Mouse (Mus musculus): Measurements from ENCODE around the gene Gorasp1. TPM values are rescaled to one million over a fixed set of nuclear protein-coding genes. Genes with fewer than 3 reads are reported as not detected.

Gene Gorasp1
- polyA plus RNA-seq, 1 experiment from 2014 or later = 27.7 TPM

GRCm38 (mm10) chr9:119970221-119970620 is 32.9 kb upstream of the Gorasp1 start:
- H3K4me1 ChIP-seq = peaks cover 19% of the 10 kb centered on the region
- no peak overlapping the region for H3K4me3 ChIP-seq (replicated peaks)
- 0 out of 2 replicates have a peak overlapping the region, but pooled peaks have one; percentile 10 for H3K27ac ChIP-seq
- WGBS = 37% methylated on average over 6 of the region's 6 CpGs
- no peaks in the 10 kb centered on the region for H3K27me3 ChIP-seq
- ATAC-seq (replicated peaks; ENCODE audit: low FRiP score) = no peak
- H3K9ac ChIP-seq = no peak overlapping the region
- no peak overlapping the region for H3K4me2 ChIP-seq
- H3K9me3 ChIP-seq (replicated peaks) = no peaks in the 10 kb centered on the region
- peaks cover 40% of the 10 kb centered on the region for H3K36me3 ChIP-seq

GRCm38 (mm10) chr9:119969811-119970210 is 32.4 kb upstream of the Gorasp1 start:
- H3K36me3 ChIP-seq = peaks cover 36% of the 10 kb centered on the region
- no peak overlapping the region for H3K4me3 ChIP-seq (replicated peaks)
- no peaks in the 10 kb centered on the region for H3K9me3 ChIP-seq (replicated peaks)
- no peak overlapping the region for H3K9ac ChIP-seq
- no peaks in the 10 kb centered on the region for H3K27me3 ChIP-seq
- peaks cover 19% of the 10 kb centered on the region for H3K4me1 ChIP-seq
- no peak overlapping the region for H3K27ac ChIP-seq
- H3K4me2 ChIP-seq = no peak overlapping the region
- ATAC-seq (replicated peaks; ENCODE audit: low FRiP score) = no peak
- WGBS = 75% methylated on average over 7 of the region's 7 CpGs

GRCm38 (mm10) chr9:119966221-119966910 is 29.0 kb upstream of the Gorasp1 start:
- no peaks in the 10 kb centered on the region for H3K27me3 ChIP-seq
- WGBS = 90% methylated on average over 26 of the region's 26 CpGs
- H3K9ac ChIP-seq = no peak overlapping the region
- no peak overlapping the region for H3K4me2 ChIP-seq
- ATAC-seq (replicated peaks; ENCODE audit: low FRiP score) = no peak
- H3K4me1 ChIP-seq = peaks cover 29% of the 10 kb centered on the region
- H3K9me3 ChIP-seq (replicated peaks) = no peaks in the 10 kb centered on the region
- H3K4me3 ChIP-seq (replicated peaks) = no peak overlapping the region
- no peak overlapping the region for H3K27ac ChIP-seq
- peaks cover 3% of the 10 kb centered on the region; the same call in 1 of the 2 replicates for H3K36me3 ChIP-seq

- WGBS = 63% methylated on average over 3 of the region's 3 CpGs
- Histone ChIP-seq H3K27me3 (no peaks in the 10 kb centered on the region), H3K36me3 (no peaks in the 10 kb centered on the region), H3K27ac (no peak overlapping the region), H3K4me2 (no peak overlapping the region), H3K4me3 (replicated peaks) (no peak overlapping the region), H3K9ac (no peak overlapping the region), H3K4me1 (peaks cover 17% of the 10 kb centered on the region), H3K9me3 (replicated peaks) (no peaks in the 10 kb centered on the region)
- no peak for ATAC-seq (replicated peaks; ENCODE audit: low FRiP score)
Observed at GRCm38 (mm10) chr9:119965186-119965585, 27.8 kb upstream of the Gorasp1 start.

- WGBS = 78% methylated on average over 3 of the region's 3 CpGs
- H3K27ac ChIP-seq = 0 out of 2 replicates have a peak overlapping the region, but pooled peaks have one; percentile 1
- H3K36me3 ChIP-seq = no peaks in the 10 kb centered on the region
- no peak overlapping the region for H3K9ac ChIP-seq
- H3K27me3 ChIP-seq = no peaks in the 10 kb centered on the region
- no peaks in the 10 kb centered on the region for H3K9me3 ChIP-seq (replicated peaks)
- no peak overlapping the region for H3K4me2 ChIP-seq
- no peak for ATAC-seq (replicated peaks; ENCODE audit: low FRiP score)
- peaks cover 14% of the 10 kb centered on the region for H3K4me1 ChIP-seq
- no peak overlapping the region for H3K4me3 ChIP-seq (replicated peaks)
Observed at GRCm38 (mm10) chr9:119964206-119964605, 26.8 kb upstream of the Gorasp1 start.

GRCm38 (mm10) chr9:119962987-119963667 is 25.8 kb upstream of the Gorasp1 start:
- H3K9ac ChIP-seq = peak overlapping the region; percentile 21; the same call in 1 of the 2 replicates
- H3K9me3 ChIP-seq (replicated peaks) = no peaks in the 10 kb centered on the region
- peak overlapping the region; percentile 50 for H3K4me2 ChIP-seq
- peak overlapping the region; percentile 5 for H3K4me3 ChIP-seq (replicated peaks)
- H3K36me3 ChIP-seq = no peaks in the 10 kb centered on the region
- 11% methylated on average over 21 of the region's 21 CpGs for WGBS
- no peak overlapping the region for H3K27ac ChIP-seq
- H3K27me3 ChIP-seq = no peaks in the 10 kb centered on the region
- peaks cover 14% of the 10 kb centered on the region for H3K4me1 ChIP-seq
- ATAC-seq (replicated peaks; ENCODE audit: low FRiP score) = peak; percentile 77

- no peak overlapping the region for H3K9ac ChIP-seq
- no peak overlapping the region for H3K27ac ChIP-seq
- no peak for ATAC-seq (replicated peaks; ENCODE audit: low FRiP score)
- no peak overlapping the region for H3K4me3 ChIP-seq (replicated peaks)
- H3K36me3 ChIP-seq = no peaks in the 10 kb centered on the region
- H3K9me3 ChIP-seq (replicated peaks) = no peaks in the 10 kb centered on the region
- 81% methylated on average over 4 of the region's 4 CpGs for WGBS
- H3K27me3 ChIP-seq = no peaks in the 10 kb centered on the region
- H3K4me1 ChIP-seq = peaks cover 14% of the 10 kb centered on the region
- no peak overlapping the region for H3K4me2 ChIP-seq
Observed at GRCm38 (mm10) chr9:119962216-119962615, 24.9 kb upstream of the Gorasp1 start.

GRCm38 (mm10) chr9:119958835-119959234 is 21.5 kb upstream of the Gorasp1 start:
- H3K4me3 ChIP-seq (replicated peaks) = no peak overlapping the region
- no peak for ATAC-seq (replicated peaks; ENCODE audit: low FRiP score)
- H3K9ac ChIP-seq = no peak overlapping the region
- no peaks in the 10 kb centered on the region for H3K9me3 ChIP-seq (replicated peaks)
- H3K4me2 ChIP-seq = no peak overlapping the region
- peaks cover 14% of the 10 kb centered on the region for H3K4me1 ChIP-seq
- 74% methylated on average over 9 of the region's 9 CpGs for WGBS
- no peaks in the 10 kb centered on the region for H3K27me3 ChIP-seq
- H3K36me3 ChIP-seq = no peaks in the 10 kb centered on the region
- no peak overlapping the region for H3K27ac ChIP-seq

- H3K9me3 ChIP-seq (replicated peaks) = no peaks in the 10 kb centered on the region
- WGBS = 84% methylated on average over 9 of the region's 9 CpGs
- no peak for ATAC-seq (replicated peaks; ENCODE audit: low FRiP score)
- H3K36me3 ChIP-seq = no peaks in the 10 kb centered on the region
- H3K27ac ChIP-seq = no peak overlapping the region
- peaks cover 12% of the 10 kb centered on the region; the same call in 1 of the 2 replicates for H3K4me1 ChIP-seq
- H3K4me3 ChIP-seq (replicated peaks) = no peak overlapping the region
- no peaks in the 10 kb centered on the region for H3K27me3 ChIP-seq
- no peak overlapping the region for H3K4me2 ChIP-seq
- H3K9ac ChIP-seq = no peak overlapping the region
Observed at GRCm38 (mm10) chr9:119951388-119951787, 14.0 kb upstream of the Gorasp1 start.

GRCm38 (mm10) chr9:119950434-119950833 is 13.1 kb upstream of the Gorasp1 start:
- no peak overlapping the region for H3K27ac ChIP-seq
- no peak overlapping the region for H3K4me3 ChIP-seq (replicated peaks)
- peaks cover 12% of the 10 kb centered on the region; the same call in 1 of the 2 replicates for H3K4me1 ChIP-seq
- peak; percentile 58; the same call in 1 of the 2 replicates for ATAC-seq (replicated peaks; ENCODE audit: low FRiP score)
- H3K27me3 ChIP-seq = no peaks in the 10 kb centered on the region
- H3K9ac ChIP-seq = no peak overlapping the region
- 26% methylated on average over 6 of the region's 6 CpGs for WGBS
- no peak overlapping the region for H3K4me2 ChIP-seq
- no peaks in the 10 kb centered on the region for H3K36me3 ChIP-seq
- H3K9me3 ChIP-seq (replicated peaks) = no peaks in the 10 kb centered on the region

GRCm38 (mm10) chr9:119948804-119949203 is 11.4 kb upstream of the Gorasp1 start:
- Histone ChIP-seq H3K4me1 (peaks cover 12% of the 10 kb centered on the region; the same call in 1 of the 2 replicates), H3K4me2 (no peak overlapping the region), H3K4me3 (replicated peaks) (no peak overlapping the region), H3K27me3 (no peaks in the 10 kb centered on the region), H3K9ac (no peak overlapping the region), H3K9me3 (replicated peaks) (no peaks in the 10 kb centered on the region), H3K27ac (no peak overlapping the region), H3K36me3 (no peaks in the 10 kb centered on the region)
- 26% methylated on average over 3 of the region's 3 CpGs for WGBS
- ATAC-seq (replicated peaks; ENCODE audit: low FRiP score) = no peak

GRCm38 (mm10) chr9:119945173-119945900 is 8.0 kb upstream of the Gorasp1 start:
- Histone ChIP-seq H3K36me3 (no peaks in the 10 kb centered on the region), H3K9me3 (replicated peaks) (no peaks in the 10 kb centered on the region), H3K9ac (no peak overlapping the region), H3K4me2 (no peak overlapping the region), H3K4me3 (replicated peaks) (no peak overlapping the region), H3K27me3 (no peaks in the 10 kb centered on the region), H3K27ac (no peak overlapping the region), H3K4me1 (peaks cover 6% of the 10 kb centered on the region; the same call in 1 of the 2 replicates)
- no peak for ATAC-seq (replicated peaks; ENCODE audit: low FRiP score)
- 79% methylated on average over 12 of the region's 12 CpGs for WGBS

All from kidney, embryonic 15.5 days (tissue).